Mouse (Mus musculus): ENCODE measurements around the gene Npc1l1.
A peak's percentile ranks its signal among the peaks of the same experiment; 100 is the strongest.

Npc1l1 gene

GRCm38 (mm10) chr11:6207090-6207489 is 22.9 kb downstream of the Npc1l1 start:
- DNase-seq (ENCODE audit: low spot score in 2 of 2) = no peak

DNA sequence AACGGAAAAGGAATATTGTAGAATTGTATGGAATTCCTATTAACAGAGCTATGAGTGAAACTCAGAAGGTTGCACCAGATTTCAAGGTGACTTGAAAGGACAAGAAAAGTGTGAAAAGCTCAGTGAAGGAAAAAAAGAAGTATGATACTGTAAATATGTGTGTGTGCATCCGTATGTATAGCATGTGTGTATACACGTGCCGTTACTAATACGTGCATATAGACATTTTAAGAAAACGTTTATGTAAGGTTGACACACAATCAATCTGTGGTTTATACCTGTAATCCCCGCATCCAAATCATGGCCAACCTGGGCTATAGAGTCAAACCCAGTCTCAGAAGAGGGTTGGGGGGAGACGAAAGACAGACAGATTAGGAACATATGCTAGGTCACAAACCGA is 29.4 kb downstream of the Npc1l1 start:
- DNase-seq (ENCODE audit: low spot score in 2 of 2) = no peak

DNA sequence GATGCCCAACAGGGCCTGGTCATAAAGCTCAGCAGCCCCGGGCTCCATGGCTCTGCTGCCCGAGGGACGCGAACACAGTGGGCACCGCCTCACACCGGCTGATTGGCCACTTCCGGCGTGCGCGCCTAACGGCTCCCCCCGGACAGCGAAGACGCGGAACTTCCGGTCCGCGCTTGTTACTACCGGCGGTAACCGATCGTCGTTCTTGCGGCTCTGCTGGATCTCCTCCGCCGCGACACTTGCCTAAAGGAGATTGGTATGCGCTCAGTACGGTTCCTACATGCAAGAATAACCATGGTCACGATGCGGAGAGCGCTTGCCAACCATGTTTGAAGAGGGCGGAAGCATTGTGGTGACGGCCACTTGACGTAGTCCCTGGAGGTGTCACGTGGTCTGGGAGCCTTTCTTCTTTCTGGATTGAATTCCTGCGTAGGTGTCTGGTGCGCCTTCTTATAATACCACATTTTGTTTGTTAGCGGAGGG is 29.8 kb downstream of the Npc1l1 start, which contains the start of gene Nudcd3:
Gene Nudcd3 (minus strand): TSS at position 329 of the 483 bp plus-strand sequence.
- peak; percentile 92 to 95 for DNase-seq (ENCODE audit: low spot score in 2 of 2)

GRCm38 (mm10) chr11:6199410-6200086 is 30.4 kb downstream of the Npc1l1 start, which contains the start of gene A730071L15Rik:
Gene A730071L15Rik (plus strand): TSS chr11:6200029.
- DNase-seq (ENCODE audit: low spot score in 2 of 2) = no peak

DNA sequence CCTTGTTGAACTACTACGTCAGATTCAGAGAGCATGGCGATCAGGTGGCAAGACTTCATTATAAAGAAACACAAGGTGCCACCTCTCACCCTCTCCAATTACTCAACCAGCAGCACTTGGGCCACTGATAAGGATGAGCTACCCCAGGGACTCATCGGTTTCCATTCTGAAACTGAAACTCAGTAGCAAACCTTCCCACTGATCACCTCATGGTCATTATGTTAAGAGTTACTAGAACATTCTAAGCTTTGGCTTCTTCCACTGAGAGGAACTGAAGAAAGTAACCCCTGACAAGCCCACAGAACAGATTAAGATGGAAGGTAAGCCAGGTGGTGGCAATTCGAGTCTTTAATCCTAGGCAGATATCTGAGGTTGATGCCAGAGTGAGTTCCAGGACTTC is 31.5 kb downstream of the Npc1l1 start:
- no peak for DNase-seq (ENCODE audit: low spot score in 2 of 2)

DNA sequence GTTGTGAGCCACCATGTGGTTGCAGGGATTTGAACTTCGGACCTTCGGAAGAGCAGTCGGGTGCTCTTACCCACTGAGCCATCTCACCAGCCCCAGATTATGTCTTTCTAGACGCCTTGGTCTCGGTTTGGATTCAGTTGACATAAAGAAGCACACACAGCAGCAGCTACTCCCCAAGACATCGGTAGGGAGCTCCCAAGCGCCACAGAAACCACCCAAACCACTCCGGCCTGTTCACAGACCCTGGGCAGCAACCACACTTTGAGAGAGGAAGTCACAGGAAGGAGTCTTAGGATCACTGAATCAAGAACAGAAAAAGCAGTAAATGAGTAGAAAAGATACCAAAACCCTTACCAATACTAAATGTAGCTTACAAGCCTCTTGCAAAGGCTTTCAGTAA is 33.2 kb downstream of the Npc1l1 start:
- no peak for DNase-seq (ENCODE audit: low spot score in 2 of 2)

GRCm38 (mm10) chr11:6187878-6188277 is 42.1 kb downstream of the Npc1l1 start:
- DNase-seq (ENCODE audit: low spot score in 2 of 2) = peak; percentile 94 to 96

- no peak for DNase-seq (ENCODE audit: low spot score in 2 of 2)
Measured at GRCm38 (mm10) chr11:6187399-6187798, 42.5 kb downstream of the Npc1l1 start.

- DNase-seq (ENCODE audit: low spot score in 2 of 2) = no peak
Measured at GRCm38 (mm10) chr11:6184202-6184935, 45.6 kb downstream of the Npc1l1 start.

- no peak for DNase-seq (ENCODE audit: low spot score in 2 of 2)
Measured at GRCm38 (mm10) chr11:6183246-6183645, 46.7 kb downstream of the Npc1l1 start.

- no peak for DNase-seq (ENCODE audit: low spot score in 2 of 2)
Measured at GRCm38 (mm10) chr11:6180811-6181399, 49.0 kb downstream of the Npc1l1 start.

- no peak for DNase-seq (ENCODE audit: low spot score in 2 of 2)
Measured at GRCm38 (mm10) chr11:6179194-6179593, 50.7 kb downstream of the Npc1l1 start.

- no peak for DNase-seq (ENCODE audit: low spot score in 2 of 2)
Measured at GRCm38 (mm10) chr11:6178673-6179166, 51.2 kb downstream of the Npc1l1 start.

GRCm38 (mm10) chr11:6177781-6178420 is 52.0 kb downstream of the Npc1l1 start:
- DNase-seq (ENCODE audit: low spot score in 2 of 2) = no peak

- DNase-seq (ENCODE audit: low spot score in 2 of 2) = no peak
Measured at GRCm38 (mm10) chr11:6175506-6175905, 54.4 kb downstream of the Npc1l1 start.

- DNase-seq (ENCODE audit: low spot score in 2 of 2) = no peak
Measured at GRCm38 (mm10) chr11:6174719-6175118, 55.2 kb downstream of the Npc1l1 start.

- DNase-seq (ENCODE audit: low spot score in 2 of 2) = no peak
Measured at GRCm38 (mm10) chr11:6169041-6169663, 60.8 kb downstream of the Npc1l1 start.

DNA sequence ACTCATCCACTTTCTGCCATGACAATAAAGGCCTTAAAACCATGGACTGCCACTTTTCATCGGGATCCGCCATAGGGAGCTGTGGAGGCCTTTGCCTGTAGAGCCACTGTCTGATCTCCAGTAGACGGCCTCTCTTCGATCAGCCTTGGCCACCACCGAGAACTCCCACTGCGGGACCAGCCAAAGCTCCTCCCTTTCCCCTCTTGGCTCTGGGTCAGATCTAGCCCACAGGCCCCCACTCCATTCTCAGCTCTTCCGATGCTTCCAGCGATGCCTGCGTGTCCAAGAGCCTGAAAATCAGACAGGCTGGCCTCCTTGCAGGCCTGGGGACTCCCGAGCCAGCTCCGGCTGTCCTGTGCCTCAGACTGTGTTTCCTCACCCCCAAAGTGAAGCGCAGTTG is 63.6 kb downstream of the Npc1l1 start:
- DNase-seq (ENCODE audit: low spot score in 2 of 2) = no peak

DNA sequence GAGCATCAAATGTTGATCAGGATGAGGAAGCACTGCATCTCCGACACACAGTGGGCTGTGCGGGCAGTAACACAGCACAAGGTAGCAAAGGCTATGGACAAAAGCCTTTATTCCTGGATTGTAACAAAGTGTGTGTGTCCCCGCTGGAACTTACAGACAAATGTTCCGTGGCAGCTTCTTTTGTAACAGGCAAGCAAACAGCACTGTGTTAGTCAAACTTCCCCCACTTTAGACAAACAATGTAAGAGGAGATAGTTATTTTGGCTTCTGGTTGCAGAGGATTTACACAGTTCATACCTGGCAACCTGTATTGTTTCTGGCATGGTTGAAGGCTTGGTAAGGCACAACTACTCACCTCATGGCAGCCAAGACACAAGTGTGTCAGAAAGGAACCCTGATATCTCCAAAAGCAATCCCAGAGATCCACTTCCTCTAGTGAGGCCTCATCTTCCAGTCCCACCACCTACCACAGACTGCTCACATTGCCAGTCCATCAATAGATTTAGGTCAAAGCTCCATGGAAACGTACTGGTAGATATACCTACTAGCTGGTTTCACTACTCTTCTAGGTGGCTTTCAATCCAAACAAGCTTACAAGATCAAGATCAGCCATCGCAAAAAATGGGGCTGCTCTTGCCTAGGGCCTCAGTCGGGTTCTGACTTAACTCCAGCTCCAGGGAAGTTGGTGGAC is 64.4 kb downstream of the Npc1l1 start:
- DNase-seq (ENCODE audit: low spot score in 2 of 2) = no peak

DNA sequence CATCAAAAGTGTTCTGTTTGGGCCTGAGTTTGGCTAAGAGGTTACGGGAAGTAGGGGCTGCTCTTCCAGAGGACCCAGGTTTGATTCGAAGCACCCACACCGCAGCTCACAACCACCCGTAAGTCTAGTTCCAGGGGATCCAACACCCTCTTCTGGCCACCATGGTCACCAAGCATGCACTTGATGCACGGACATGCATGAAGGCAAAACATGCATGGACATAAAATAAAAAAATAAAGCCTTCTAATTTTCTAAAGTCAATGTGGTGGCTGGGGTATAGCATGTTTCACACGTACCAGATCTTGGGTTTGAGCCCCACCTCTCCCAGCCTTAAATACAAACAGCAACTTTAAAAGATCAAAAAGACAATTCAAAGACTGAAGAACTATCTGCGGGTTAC is 65.2 kb downstream of the Npc1l1 start:
- DNase-seq (ENCODE audit: low spot score in 2 of 2) = no peak

DNA sequence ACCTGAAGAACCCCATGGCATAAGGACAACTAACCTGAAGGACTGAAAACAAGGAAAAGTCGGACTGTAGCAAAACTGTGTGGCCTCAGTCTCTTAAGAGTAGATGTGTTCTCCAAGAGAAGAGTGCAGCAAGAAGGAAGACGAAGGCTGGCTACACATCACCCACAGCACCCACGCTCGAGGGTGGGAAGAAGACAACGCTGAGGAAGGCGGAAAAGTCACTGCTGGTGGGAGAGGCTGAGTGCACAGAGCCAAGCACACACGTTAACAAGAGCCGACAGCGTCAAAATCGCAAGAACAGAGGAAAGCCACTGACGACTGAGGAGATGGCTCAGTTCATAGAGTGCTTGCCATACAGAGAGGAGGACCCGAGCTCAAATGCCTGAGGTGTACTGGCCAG is 66.2 kb downstream of the Npc1l1 start:
- DNase-seq (ENCODE audit: low spot score in 2 of 2) = peak in 1 of 2 experiments; percentile 27
